Mouse (Mus musculus) cerebellum, adult 2 months (tissue): ENCODE data around the gene Iah1. TPM values are rescaled to one million over a fixed set of nuclear protein-coding genes. Genes with fewer than 3 reads are reported as not detected.

Experiments used
- DNase-seq, 2 experiments: peaks; one replicate each; pipeline ENCODE4 v3.0.0; 2021
- H3K27ac ChIP-seq: fragments of 200-500 bp; 2 replicates; pipeline ENCODE4 v1.5.1; 2012; ENCODE audit warnings: low read length, control low read depth, inconsistent platforms; ENCODE audit not compliant: insufficient read depth
- H3K27me3 ChIP-seq: fragments of 200-500 bp; 2 replicates; pipeline ENCODE4 v1.6.1; 2012; ENCODE audit warnings: inconsistent platforms, mild to moderate bottlenecking, low read length, moderate library complexity; ENCODE audit not compliant: control insufficient read depth, insufficient read depth
- H3K4me1 ChIP-seq: fragments of 200-500 bp; 2 replicates; pipeline ENCODE4 v1.6.1; 2011; ENCODE audit warnings: low read length; ENCODE audit not compliant: control insufficient read depth, insufficient read depth
- H3K4me3 ChIP-seq: fragments of 200-500 bp; replicated peaks from 2 replicates; pipeline ENCODE3; 2011; ENCODE audit warnings: mild to moderate bottlenecking, low read depth, low read length, control low read depth; ENCODE audit not compliant: insufficient read depth
- CTCF ChIP-seq: fragments of 200-500 bp; IDR thresholded peaks from 2 replicates; pipeline ENCODE4 v1.5.1; 2011; ENCODE audit warnings: low read depth, mild to moderate bottlenecking, control low read depth, low read length, moderate library complexity, borderline replicate concordance; ENCODE audit not compliant: insufficient read depth
- POLR2A ChIP-seq: fragments of 200-500 bp; IDR thresholded peaks from 2 replicates; pipeline ENCODE4 v1.6.1; 2011; ENCODE audit warnings: low read length, control low read depth, borderline replicate concordance; ENCODE audit not compliant: insufficient read depth
- WGBS: fragments of 180-500 bp; shearing (Covaris S2); methylation state at CpG from one replicate; pipeline ENCODE4 v1.1.7; 2018; 5-methylcytosine and 5-hydroxymethylcytosine counted together
- polyA plus RNA-seq: library from polyadenylated mRNA; depleted of rRNA; stranded (reverse); fragments of >200 nt; gene quantifications from 2 replicates; pipeline ENCODE4 v1.2.3, GENCODE M21; 2012; rRNA removed

The Iah1 gene
- polyA plus RNA-seq: 36.8 and 37.2 TPM in 2 replicates

- Histone ChIP-seq H3K27ac (peak within 1 kb of the TSS; percentile 37), H3K27me3 (no peaks in the 10 kb centered on the region), H3K4me1 (no peaks in the 10 kb centered on the region), H3K4me3 (peak within 1 kb of the TSS; percentile 71)
- DNase-seq: peak; percentile 85 to 87
- TF ChIP-seq POLR2A: peak; percentile 82; the same call in 1 of the 2 replicates
- no peak for TF ChIP-seq CTCF
- 2% methylated on average over 59 of the region's 59 CpGs for WGBS
Measured at GRCm38 (mm10) chr12:21315923-21316868, at the start of gene Iah1. Gene Iah1, plus strand, starts transcription at chr12:21316389.

GRCm38 (mm10) chr12:21266784-21267098 is 49.4 kb upstream of the Iah1 start:
- H3K27me3 ChIP-seq: no peaks in the 10 kb centered on the region
- 86% methylated on average over 2 of the region's 2 CpGs for WGBS
- no peak for TF ChIP-seq POLR2A
- TF ChIP-seq CTCF: no peak
- H3K27ac ChIP-seq: no peak overlapping the region
- H3K4me1 ChIP-seq: peaks cover 9% of the 10 kb centered on the region
- H3K4me3 ChIP-seq: no peak overlapping the region
- no peak for DNase-seq

- DNase-seq: peak; percentile 61 to 83
- TF ChIP-seq POLR2A (no peak), CTCF (no peak)
- Histone ChIP-seq H3K27ac (peak overlapping the region; percentile 17; the same call in 1 of the 2 replicates), H3K4me3 (no peak overlapping the region), H3K4me1 (peaks cover 9% of the 10 kb centered on the region), H3K27me3 (no peaks in the 10 kb centered on the region)
- 24% methylated on average over 8 of the region's 8 CpGs for WGBS
Measured at GRCm38 (mm10) chr12:21268083-21268616, 48.0 kb upstream of the Iah1 start.

DNA sequence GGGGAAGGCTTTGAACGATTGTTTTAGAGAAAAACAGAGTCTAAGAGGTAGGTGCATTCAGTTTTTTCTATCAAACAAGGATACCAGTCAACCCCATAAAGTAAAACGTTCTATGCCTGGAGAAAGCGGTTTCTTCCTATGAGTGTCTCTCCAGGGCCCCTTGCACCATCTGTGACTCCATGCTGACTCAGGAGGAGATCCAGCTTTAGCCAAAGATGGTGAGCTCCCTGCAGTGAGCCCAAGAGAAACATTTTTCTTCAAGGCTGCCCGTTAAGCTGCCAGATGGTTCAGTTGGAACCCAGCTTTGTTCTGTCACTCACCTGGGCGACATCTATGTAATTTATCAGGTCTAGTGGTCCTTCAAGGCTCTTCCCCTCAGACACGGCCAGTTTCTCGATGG is 41.7 kb upstream of the Iah1 start:
- TF ChIP-seq POLR2A: no peak
- TF ChIP-seq CTCF: no peak
- DNase-seq: peak; percentile 79 to 87
- Histone ChIP-seq H3K4me3 (no peak overlapping the region), H3K27ac (peak overlapping the region; percentile 15; the same call in 1 of the 2 replicates), H3K27me3 (no peaks in the 10 kb centered on the region), H3K4me1 (peaks cover 7% of the 10 kb centered on the region; the same call in 1 of the 2 replicates)
- WGBS: 10% methylated on average over 7 of the region's 7 CpGs

GRCm38 (mm10) chr12:21277352-21277864 is 38.8 kb upstream of the Iah1 start:
- TF ChIP-seq POLR2A: no peak
- no peak for TF ChIP-seq CTCF
- WGBS: 36% methylated on average over 1 of the region's 1 CpGs
- no peak overlapping the region for H3K4me3 ChIP-seq
- H3K27ac ChIP-seq: no peak overlapping the region
- peaks cover 10% of the 10 kb centered on the region; the same call in 1 of the 2 replicates for H3K4me1 ChIP-seq
- DNase-seq: peak in 1 of 2 experiments; percentile 39
- no peaks in the 10 kb centered on the region for H3K27me3 ChIP-seq

DNA sequence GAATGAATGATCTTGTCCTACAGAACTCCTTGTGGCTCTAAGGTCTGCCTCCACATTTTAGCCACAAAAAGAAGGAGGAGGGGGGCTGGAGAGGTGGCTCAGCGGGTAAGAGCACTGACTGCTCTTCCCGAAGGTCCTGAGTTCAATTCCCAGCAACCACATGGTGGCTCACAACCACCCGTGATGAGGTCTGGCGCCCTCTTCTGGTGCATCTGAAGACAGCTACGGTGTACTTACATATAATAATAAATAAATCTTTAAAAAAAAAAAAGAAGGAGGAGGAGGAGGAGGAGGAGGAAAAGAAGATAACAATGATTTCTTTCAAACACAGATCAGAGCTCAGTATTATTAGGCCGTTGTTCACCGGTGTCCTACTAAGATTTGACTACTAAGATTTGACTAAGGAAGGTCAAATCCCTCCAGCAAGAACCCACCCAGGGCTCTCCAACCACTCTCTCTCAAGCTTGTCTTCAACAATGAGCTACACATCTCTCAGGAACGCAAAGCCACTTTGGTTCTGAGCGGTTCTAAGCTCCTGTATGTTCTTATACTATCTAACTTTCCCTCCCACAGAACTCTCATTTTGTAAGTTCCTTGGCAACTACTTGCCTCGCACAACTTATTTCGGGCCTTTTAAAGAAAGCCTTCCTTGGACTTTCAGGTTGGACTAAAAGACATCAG is 31.3 kb upstream of the Iah1 start, which contains the start of gene Cpsf3:
Gene Cpsf3 (plus strand): TSS at position 631 of the 681 bp plus-strand sequence.
- no peaks in the 10 kb centered on the region for H3K27me3 ChIP-seq
- peaks cover 3% of the 10 kb centered on the region; the same call in 1 of the 2 replicates for H3K4me1 ChIP-seq
- TF ChIP-seq POLR2A (no peak), CTCF (no peak)
- 58% methylated on average over 11 of the region's 11 CpGs for WGBS
- no peak for DNase-seq
- peak within 1 kb of the TSS; percentile 75 for H3K27ac ChIP-seq
- H3K4me3 ChIP-seq: peak within 1 kb of the TSS; percentile 79

GRCm38 (mm10) chr12:21285508-21286242 is 30.5 kb upstream of the Iah1 start:
- no peaks in the 10 kb centered on the region for H3K27me3 ChIP-seq
- peak overlapping the region; percentile 75 for H3K27ac ChIP-seq
- H3K4me1 ChIP-seq: peaks cover 3% of the 10 kb centered on the region; the same call in 1 of the 2 replicates
- TF ChIP-seq CTCF (no peak), POLR2A (peak; percentile 42; the same call in 1 of the 2 replicates)
- peak overlapping the region; percentile 79 for H3K4me3 ChIP-seq
- no peak for DNase-seq
- WGBS: 1% methylated on average over 47 of the region's 47 CpGs
